Mouse (Mus musculus): Measurements from ENCODE around the gene Guca2a.
"Not testable (repeated sequence)": the region's sequence is repeated elsewhere in the genome, so short reads cannot be mapped to it uniquely, and the experiment has no call there.

Guca2a gene

DNA sequence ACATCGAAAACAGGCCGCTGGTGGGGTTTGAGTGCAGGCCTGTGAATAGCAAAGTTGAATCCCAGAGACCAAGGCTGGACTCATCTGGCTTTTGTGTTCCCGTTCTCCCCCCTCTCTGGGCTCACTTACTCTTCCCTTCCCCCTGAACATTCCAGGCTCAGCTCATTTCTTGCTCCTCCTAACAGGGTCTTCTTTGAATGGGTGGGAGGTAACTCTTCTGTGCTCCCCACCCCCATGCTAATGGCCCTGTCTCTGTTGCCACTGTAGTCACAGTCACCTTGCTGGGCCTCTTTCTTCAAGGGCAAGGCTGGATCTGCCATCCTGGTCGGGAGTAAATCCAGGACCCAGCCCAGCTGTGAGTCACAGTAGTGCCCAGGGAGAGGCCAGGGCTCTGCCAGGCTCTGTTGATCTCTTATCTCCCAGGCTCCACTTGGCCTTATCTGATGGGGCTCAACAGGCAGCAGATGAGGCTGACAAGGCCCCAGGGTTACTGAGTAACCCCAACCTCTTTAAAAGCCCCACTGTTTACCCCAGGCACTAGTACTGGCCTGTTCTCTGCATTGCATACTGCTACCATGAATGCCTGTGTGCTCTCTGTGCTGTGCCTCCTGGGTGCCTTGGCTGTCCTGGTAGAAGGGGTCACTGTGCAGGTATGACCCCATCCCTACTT lies at the start of gene Guca2a:
Gene Guca2a (plus strand): TSS at position 529 of the 670 bp plus-strand sequence.
- in situ Hi-C loops (cut with MboI, MseI): no loop called here

DNA sequence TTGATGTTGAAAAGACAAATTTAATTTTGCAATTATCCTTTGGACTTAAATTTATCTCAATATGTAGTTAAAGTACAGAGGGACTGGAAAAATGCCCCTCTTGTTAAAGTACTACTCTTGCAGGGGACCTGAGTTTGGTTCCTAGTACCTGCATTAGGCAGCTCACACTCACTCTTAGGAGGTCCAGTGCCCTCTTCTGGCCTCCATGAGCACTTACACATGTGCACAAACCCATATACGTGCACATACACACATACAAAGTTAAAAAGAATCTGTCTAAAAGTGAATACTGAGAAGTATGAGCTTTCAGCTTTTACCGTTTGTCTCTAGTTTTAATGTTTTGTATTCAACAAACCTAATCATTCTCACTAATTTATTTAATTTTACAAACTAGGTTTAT lies 49.5 kb upstream of the Guca2a start:
- in situ Hi-C loops (cut with MboI, MseI): loop anchor here (5.0 to 10.0 kb wide), 2 partner anchors 41 to 153 kb away; no protein-coding TSS in a partner anchor

DNA sequence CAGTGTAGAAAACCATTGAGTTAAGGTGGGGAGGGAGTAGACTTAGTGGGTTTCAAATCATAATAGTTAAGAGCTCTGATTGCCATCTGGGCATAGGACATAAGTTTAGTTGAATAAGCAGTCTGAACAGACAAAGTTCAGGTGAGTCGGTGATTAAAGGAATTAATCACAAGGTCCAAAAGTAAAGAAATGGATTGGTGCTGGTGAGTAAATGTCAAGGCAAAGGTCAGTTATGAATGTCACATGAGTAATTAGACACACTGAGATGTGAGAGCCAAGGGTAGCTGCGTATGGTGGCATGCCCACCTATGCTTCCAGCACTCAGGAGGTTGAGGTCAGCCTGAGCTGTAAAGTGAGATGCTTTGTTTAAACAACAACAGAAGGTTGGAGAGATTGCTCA lies 48.1 kb upstream of the Guca2a start:
- in situ Hi-C loops (cut with MboI, MseI): loop anchor here (5.0 to 10.0 kb wide), 2 partner anchors 42 to 155 kb away; no protein-coding TSS in a partner anchor

DNA sequence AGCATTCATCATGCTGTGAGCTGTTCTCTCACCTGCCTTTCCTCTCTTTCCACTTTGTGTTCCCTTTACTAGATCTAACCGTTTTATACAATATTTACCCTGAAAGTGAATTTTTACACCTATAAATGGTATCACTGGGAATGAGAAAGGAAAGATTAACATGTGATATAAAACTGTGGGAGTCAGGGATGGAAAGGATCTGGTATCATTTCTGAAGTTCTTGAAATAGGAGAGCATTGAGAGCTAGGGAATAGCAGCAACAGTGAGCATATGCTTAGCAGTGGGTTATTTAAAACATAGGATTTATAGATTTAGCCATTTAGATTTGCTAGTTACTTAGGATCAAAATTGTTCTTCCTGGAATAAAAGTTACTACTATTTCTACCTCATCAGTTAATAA lies 47.5 kb upstream of the Guca2a start:
- in situ Hi-C loops (cut with MboI, MseI): no loop called here

DNA sequence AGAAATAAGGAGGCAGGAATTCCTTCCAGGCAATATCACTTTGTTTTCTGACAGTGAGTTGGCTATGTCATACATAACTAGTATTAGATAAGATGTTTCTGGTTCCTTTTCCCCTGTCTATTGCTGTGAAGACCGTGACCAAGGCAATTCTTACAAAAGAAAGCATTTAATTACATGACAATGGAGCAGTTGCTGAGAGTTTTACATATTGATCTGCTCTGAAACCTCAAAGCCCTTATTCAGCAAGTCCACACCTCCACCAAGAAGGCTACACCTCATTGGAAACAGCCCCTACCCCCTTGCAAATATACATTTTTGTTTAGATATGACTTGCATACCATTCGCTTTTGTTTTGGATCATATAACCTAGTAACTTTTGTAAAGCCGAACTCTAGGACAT lies 45.0 kb upstream of the Guca2a start:
- in situ Hi-C loops (cut with MboI, MseI): no loop called here

DNA sequence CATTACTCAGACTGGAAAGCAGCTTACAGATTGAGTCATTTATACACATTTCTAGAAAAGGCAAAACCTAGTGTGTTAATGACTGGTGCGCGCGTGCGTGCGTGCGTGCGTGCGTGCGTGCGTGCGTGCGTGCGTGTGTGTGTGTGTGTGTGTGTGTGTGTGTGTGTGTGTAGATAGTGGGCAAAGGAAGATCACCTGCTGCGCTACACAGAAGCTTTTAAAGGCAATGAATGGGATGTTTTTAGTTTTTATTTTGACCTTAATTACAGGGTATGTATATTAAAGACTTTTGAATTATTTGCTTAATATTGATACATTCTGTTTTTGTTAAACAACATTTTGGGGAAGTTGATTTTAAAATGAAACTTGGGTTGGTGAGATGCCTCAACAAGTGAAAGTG lies 43.2 kb upstream of the Guca2a start:
- in situ Hi-C loops (cut with MboI, MseI): no loop called here

DNA sequence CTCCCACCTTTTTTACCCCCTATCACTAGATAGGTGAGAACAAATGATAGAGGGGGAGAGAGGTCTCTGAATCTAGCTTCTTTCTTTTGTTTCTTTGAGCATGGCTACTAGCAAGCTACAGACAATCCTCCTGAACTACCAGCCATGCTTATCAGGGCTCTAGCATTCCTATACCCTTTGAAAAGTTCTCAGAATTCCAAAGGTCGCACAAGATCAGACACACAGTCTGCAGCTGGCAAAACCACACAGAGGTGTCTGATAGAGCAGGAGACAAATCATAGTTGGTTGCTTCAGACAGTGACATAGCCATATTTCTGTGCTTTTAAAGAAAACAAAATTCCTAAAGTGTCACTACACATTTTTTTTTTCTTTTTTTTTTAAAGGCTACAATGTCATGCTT lies 37.9 kb upstream of the Guca2a start:
- in situ Hi-C loops (cut with MboI, MseI): no loop called here

DNA sequence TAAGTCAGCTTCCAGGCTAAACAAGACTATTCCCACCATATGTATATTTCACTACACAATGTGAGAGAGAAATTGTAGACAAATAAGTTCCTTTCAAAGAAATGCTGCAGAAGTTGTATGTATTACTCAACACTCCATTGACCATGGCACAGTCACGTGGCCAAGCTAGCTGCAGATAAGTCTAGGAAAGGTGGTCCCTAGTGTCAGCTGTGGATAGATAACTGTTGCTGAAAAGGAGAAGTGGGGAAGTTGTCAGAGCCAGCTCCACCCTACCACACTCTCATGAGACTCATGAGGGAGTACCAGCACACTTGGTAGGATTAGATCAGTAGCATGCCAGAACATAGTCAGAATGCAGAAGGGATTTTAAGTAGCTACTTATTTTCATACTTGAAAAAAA lies 28.0 kb upstream of the Guca2a start:
- in situ Hi-C loops (cut with MboI, MseI): no loop called here

DNA sequence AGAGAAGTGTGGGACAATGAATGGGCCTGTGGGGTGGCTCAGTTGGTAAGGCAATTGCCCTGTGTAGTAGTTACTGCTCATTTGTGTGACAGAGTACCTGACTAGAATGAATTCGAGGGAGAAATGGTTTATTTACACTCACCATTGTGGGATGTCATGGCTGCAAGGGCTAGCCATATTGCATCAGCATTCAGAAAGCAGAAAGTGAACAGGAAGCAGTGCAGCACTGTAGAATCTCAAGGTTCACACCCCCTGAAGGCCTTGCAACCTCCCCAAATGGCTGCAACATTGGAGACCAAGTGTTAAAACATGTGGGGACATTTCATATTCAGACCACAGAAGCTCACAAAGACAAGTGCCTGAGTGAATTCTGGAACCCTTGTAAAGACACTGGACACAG lies 23.4 kb upstream of the Guca2a start:
- in situ Hi-C loops (cut with MboI, MseI): no loop called here

DNA sequence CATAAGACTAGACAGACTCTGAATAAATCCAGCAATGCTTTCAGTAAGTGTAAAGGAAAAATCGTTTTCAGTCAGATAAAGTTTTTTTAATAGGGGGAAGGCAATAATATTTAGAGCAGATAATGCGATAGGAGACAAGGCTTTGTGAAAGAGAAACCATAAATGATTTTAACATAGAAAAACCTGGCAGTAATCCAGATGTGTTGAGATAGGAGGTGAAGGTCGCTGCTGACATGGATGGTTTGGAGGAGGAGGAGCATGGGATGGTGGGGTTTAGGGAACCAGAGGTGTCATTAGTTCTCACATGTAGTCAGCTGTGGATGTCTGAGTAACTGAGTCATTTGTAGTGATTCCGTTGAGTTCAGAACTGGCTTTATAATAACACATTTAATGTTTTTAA lies 22.8 kb upstream of the Guca2a start:
- in situ Hi-C loops (cut with MboI, MseI): no loop called here

DNA sequence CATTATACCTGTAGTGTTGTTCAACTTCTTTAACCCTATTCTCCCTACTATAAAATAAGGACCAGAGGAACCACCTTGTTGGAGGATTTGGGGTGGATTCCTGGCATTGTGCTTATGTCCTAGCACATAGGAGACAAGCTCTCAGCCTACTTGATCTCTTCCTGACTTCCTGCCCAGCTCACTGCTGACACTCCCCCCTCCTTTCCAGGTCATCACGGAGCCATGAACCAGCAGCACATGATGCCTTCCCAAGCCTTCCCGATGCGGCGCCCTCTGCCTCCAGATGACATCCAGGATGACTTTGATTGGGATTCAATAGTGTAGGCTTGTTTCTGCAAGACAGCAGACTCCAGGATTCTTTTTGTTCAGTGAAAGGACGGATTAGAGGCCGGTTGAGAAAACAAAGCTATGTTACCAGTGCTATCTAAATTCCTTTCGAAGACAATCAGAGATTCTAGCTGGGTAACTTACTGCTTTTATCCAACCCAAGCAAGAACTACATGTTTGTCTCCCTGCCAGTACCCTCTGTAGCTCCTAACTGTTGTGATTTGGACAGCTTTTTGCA lies 11.3 kb upstream of the Guca2a start:
- in situ Hi-C loops (cut with MboI, MseI): no loop called here

DNA sequence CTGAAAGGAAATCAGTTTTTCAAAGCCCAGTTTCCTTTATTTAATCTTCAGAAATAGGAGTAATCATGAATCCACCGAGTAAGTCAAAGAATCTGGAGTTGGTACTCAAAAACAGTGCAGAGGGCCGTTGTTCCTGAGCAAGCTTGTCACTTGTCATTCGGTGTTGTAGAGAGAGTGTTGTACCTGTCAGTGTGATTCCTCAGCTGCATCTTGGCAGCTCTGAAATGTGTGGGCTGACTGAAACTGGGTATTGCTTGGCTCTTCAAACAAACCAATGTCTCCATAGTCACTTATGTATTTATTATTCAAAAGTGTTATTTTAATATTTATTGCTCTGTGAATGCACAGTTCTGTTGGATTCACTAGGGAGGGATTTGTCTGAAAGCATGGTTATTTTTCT lies 10.6 kb upstream of the Guca2a start:
- in situ Hi-C loops (cut with MboI, MseI): no loop called here

DNA sequence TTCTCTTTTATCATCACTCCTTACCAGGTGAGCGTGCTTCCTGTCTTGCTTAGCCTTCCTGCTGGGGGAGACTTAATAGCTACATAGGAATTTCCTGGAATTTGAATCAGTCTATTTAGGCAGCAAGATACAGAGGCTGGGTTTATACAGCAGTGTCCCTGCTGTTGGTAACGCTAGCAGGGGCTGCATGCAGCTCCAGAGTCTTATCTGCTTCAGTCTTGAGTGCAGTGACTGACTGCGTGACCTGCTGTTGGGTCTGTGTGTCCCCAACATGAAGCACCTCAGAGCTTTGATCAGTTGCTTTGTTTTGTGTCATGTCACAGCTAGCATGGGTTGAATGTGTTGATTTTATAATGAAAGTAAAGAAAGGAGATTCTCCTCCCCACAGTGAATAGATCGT lies 10.2 kb upstream of the Guca2a start:
- in situ Hi-C loops (cut with MboI, MseI): no loop called here

DNA sequence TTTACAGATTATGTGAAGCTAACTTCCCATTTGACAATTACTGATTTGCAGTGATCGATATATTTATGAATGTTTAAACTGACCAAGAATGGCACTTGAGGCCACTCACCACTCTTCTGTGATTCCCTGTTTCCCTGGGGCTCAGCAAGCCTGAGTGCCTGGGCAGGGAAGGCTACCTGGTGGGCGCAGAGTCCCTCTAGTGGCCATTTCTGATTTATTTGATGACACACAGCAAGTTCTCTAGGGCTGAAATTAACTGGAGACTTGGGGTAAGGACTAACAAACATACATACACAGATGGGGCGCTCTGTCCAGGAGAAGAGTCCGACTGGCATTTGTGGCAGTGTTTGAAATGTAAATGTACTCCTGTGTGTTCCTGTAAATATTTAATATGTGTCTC lies 9.1 kb upstream of the Guca2a start:
- in situ Hi-C loops (cut with MboI, MseI): not testable (repeated sequence)

DNA sequence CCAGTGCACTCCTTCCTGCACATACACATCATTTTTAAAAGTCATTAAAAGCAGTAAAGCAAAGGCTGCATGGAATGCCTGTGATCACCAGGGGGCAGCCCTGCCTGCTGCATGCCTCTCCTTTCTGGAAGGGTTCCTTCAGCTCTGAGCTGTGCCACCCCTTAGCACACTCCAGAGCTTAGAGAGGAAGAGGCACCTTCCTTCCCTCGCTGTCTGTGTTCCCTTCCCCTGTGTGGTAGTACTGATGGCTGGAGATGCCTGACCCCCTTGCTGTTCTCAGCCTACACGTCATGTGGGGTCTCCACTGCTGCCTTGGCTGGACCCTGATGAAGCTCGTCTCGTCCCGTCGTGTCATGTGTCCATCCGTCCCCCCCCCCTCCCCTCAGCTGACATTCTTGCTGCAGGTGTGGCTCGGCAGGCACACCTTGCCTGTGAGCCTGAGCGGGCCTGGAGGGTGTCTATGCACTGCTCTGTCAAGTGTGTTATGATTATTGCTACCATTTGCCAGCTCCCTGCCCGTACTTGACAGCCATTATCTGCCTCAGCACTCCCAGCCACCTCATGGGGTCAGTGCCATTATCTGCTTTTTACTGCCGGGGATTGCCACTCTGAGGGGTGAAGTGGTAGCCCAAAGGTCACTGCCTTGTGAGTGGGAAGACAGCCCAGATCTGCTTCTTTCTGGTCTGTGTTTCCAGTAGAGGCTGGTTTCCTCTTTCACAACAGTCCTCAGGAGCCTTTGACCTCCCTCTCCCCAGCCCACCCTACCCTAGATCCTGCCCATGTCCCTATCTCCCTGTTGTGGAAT lies 6.2 kb upstream of the Guca2a start:
- in situ Hi-C loops (cut with MboI, MseI): no loop called here

DNA sequence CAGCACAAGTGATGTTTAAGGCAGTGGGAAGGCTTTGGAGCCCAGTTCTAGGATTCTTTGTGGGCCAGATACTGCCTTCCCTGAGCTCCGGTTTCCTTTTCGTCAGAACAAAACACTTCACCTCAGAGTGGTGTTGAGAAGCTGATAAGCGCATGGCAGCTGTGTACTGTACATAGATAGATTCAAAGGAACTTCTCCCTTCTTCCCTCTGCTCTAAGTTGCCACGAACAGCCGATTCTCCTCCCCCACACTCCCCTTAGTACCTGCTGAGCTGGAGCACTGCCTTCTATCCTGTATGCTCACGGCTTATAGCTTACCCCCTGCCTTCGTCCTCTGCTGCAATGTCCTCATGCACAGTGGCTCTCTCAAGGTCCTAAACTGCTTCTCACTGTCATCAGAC lies 4.8 kb upstream of the Guca2a start:
- in situ Hi-C loops (cut with MboI, MseI): no loop called here

DNA sequence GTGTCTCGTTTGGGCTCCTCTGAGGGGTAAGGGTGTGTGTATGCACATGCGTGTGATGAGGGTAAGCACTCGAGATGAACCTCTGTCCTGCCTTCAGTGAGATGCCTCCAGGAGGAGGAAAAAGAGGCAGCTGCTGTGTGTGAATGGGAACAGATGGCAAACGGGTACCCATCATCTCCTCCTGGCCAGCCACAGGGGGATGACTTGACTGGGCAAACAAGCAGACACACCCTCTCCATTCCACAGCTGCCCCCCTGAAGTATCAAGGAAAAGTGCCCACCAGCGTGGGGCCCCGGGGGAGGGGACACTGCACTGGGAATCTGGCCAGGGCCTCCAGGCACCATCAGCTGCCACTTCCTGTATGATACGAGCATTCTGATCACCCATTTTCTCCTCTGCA lies 4.2 kb upstream of the Guca2a start:
- in situ Hi-C loops (cut with MboI, MseI): no loop called here

DNA sequence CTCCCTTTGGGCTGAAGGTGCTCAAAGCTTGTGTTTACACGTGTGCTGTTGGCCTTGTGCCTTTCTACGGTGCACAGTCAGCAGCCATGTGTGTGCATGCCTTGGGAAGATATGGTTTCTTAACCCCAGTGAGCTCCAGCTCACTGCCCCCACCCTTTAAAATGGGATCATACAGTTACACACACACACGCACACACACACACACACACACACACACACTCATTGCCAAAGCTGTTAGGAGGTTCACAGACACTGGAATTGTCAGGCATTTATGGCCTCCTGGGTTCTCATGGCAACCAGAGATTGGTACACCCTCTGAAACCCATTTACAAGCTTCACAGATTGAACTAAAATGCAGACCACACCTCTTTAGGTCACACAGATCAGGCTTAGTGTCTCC lies 3.6 kb upstream of the Guca2a start:
- in situ Hi-C loops (cut with MboI, MseI): no loop called here

DNA sequence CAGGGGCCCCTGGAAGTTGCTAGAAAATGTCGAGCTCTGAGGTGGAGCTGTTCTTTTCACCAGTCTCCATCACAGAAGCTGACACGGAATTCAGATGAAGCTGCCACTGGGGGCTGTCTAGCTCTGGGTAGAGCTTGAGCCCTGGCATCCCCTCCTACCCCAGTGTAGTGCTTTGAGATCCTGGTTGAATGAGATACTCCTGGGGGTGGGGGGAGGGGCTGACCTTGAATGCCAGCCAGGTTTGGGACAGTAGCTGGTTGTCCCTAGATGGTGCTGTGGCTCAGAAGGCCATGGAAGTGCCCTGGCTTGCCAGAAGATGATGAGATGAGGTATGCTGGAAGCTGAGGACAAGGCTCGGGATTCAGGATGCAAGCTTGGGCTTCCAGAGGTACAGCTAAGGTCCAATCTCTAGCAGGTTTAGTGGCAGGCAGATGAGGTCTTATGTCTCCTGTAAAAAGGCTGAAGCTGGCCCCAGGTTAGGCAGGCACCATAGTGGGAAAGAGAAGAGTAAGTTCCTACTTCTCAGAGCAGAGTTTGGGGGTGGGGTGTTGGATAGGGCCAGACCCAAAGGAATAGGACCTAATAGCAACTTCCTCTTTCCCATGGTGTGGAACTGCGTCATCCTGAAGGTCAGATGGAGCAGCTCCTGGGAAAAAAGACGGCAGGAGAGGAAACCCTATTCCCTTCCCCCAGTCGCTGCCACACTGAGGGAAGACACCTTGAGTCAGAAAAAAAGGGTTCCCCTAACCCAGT lies 2.4 kb upstream of the Guca2a start:
- in situ Hi-C loops (cut with MboI, MseI): no loop called here

DNA sequence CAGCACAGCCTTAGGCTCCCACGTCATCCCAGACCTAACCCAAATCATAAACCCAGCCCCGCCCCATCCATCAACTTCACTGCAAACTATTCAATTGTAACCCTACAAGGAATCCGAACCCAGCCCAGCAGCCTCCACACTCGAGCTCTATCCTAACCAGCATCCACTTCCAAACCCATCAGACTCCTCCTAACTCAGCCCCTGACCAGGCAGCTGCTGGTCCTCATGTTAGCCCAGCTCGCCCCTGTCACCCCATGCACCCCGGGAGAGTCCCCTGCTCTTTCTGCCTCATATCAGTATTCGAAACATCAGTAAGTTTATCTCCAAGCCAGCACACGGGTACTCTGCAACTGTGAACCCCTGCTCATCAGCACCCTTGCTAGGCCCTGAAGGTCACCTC lies 1.8 kb upstream of the Guca2a start:
- in situ Hi-C loops (cut with MboI, MseI): no loop called here

DNA sequence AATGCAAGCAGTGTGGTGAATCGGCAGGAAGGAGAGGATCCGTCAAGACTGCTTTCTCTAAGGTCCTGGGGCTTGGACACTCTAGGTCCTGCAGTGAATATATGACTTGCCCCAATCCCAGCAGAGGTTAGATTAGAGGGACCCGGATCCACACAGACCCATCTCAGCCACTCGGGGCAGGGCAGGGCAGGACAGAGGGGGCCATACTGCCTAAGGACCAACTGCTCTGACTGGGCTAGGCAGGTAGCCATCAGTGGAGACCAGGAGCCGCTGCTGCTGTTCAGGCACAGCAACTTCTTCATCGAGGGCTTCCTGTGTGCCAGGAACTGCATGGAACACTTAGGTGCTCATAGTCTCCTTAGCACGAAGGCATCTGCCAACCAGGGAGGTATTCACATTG lies 773 bp upstream of the Guca2a start:
- in situ Hi-C loops (cut with MboI, MseI): no loop called here

DNA sequence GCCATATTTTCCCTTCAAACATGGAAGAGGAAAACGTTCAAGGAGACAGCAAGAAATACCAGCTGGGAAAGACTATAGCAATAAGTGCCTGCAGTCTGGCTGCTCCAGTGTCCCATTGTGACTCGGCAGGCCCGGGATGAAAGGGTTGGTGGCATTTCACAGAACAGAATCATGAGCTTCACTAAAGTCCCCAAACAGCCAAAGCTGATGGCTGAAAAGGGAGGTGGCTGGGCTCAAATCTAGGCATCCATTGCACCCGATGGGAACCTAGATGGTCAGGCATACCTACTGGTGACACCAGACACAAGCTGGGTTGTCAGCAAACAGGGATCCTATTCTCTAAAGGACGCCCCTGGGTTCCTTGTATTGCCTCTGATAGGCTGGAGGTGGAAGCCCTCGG lies 442 bp downstream of the Guca2a start:
- in situ Hi-C loops (cut with MboI, MseI): no loop called here

All from T-helper 1 cell (primary cell).